Mouse (Mus musculus) CD4-positive naive resting alpha-beta T cell, adult 57 days (primary cell): ENCODE measurements around the gene Cfap77. TPM values are rescaled to one million over a fixed set of nuclear protein-coding genes. Genes with fewer than 3 reads are reported as not detected.

ENCODE experiments used
- total RNA-seq: library from RNA; stranded (reverse); gene quantifications from one replicate; pipeline ENCODE4 v1.2.4, GENCODE M21; 2023

The Cfap77 gene
- not detected for total RNA-seq

DNA sequence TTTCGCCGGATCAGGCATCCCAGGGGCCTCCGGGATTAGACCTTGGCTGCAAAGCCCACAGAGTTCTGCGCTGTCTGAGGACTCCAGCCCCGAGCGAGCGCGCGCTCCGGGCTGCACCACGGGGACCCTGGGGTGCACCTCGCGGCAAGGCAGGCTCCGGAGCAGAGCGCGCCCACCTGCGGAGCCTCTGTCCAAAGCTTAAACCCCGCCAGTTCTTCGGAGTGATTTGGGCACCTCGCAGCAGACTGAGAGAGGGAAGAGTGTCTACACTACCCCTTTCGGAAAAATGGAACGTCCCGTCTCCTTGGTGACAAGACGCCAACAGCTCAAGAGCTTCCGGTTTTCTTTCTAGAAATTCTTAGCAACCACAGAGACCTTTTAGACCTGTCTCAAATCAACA lies at the start of gene Cfap77:
Cfap77 (minus strand) TSS at position 76 of the 400 bp plus-strand sequence.

DNA sequence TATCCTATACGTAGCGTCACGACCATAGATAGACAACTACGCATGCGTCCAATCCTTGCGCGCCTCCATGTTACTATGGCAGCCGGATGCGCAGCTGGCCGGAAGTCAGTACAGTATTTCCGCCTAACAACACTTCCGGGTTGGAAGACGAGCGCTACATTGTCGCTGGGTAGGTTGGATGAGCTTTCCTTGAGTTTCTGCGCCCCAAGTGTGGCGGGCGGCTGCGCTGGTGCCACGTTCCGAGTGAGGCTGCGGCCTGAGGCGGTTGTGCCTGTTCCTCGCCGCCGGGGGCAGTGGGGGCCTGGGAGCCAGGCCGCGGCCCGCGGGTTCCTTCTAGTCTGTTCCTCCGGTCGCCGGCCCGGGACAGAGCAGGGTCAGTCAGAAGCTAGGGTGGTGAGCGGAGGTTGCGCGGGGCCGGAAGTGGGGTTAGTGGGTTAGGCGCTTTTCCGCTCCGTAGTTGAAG lies 5.3 kb upstream of the Cfap77 start, which contains the start of gene Ttf1:
Ttf1 (plus strand) TSS at position 128 of the 463 bp plus-strand sequence.

DNA sequence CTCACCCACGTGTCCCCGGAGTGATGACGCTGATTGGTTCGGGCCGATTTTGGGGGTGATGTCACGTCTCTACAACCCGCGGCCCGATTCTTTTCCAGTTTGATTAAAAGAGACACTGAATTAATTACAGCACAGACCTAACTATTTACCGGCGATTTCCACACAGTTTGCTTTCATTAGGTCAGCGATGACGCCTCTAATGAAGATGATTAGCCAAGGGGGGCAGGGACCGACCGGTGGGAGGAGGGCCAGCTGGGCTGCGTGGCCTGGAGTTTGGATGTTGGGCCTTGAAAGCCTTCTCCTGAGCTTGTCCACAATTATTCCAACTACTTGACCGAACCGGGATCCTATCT lies 138.4 kb downstream of the Cfap77 start, which contains the start of gene Barhl1:
Barhl1 (minus strand) TSS at position 156 of the 353 bp plus-strand sequence.

Other genes starting within 250 kb of the Cfap77 start
- 11.6 TPM for gene Gtf3c4, start 214.7 kb downstream of the Cfap77 start, total RNA-seq
- 23.3 TPM for gene Ddx31, start 214.7 kb downstream of the Cfap77 start, total RNA-seq
- not detected for gene Barhl1, start 138.4 kb downstream of the Cfap77 start, total RNA-seq
- 26.5 TPM for gene Ttf1, start 5.2 kb upstream of the Cfap77 start, total RNA-seq
- gene Setx, start 69.1 kb upstream of the Cfap77 start, total RNA-seq, result 137 TPM
- 14.3 TPM for gene Ntng2, start 197.9 kb upstream of the Cfap77 start, total RNA-seq